Mouse (Mus musculus) gastrocnemius, postnatal 4 days (tissue): Measurements from ENCODE around the gene Mup6. TPM values are rescaled to one million over a fixed set of nuclear protein-coding genes. Genes with fewer than 3 reads are reported as not detected.
A peak's percentile ranks its signal among the peaks of the same experiment; 100 is the strongest.
"Not testable (repeated sequence)": the region's sequence is repeated elsewhere in the genome, so short reads cannot be mapped to it uniquely, and the experiment has no call there.

ENCODE experiments used
- DNase-seq, 2 experiments: peaks; one replicate each; pipeline ENCODE4 v3.0.0; 2021 to 2022; ENCODE audit warnings: low spot score in 2 of 2, mixed read lengths in 2 of 2
- long read RNA-seq, 2 experiments: library from polyadenylated mRNA; stranded (forward); transcript quantifications; one replicate each; pipeline ENCODE4 v2.0.0; 2021
- total RNA-seq, 2 experiments: library from RNA; stranded (reverse); gene quantifications; 2 replicates each; pipeline ENCODE4 v1.2.3; 2021

Mup6 gene
- not detected for total RNA-seq
- long read RNA-seq, experiment 1, result 0 reads
- long read RNA-seq, experiment 2, result 0 reads

DNA sequence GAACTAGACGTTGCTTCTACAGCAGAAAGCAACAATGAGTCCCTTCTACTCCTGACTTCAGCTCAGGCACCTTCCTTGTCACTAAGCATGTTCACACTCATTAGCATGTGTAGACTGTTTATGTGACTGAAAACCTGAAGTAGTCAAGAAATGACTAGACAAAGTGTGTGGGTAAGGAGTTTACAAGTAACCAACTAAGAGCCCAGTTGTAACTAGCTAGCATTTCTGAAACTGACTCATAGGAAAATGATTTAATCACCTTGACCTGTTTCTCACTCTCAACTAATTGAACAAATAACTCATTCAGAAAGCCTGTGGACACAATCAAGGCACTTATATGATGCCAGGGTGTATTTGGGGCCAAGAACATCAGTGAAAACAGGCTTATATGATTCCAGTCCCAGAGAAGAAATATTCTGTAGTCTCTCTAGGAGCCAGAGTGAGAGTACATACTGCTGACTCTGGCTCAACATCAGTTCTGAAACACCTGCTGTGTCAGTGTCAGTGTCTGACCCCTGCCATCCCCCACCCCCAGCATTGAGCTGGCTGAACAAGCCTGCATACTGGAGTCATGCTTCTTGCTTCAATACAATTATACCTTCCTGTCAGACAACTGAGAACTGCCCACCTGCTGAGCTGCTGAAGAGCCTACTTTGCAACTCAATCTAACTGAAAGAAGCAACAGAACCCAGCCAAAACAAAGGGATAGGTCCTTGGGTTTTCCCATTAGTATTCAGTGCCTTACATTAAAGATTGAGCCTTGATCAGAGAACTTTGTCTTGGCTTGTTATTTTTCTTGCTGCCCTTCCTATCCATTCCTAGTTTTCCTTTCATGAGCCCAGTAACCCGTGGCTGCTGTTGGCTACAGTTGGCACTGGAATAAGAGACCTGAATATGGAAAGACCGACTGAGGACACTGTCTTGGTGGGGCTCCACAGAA, at the start of gene Mup6:
Gene Mup6, plus strand, starts transcription at position 890 of the 940 bp plus-strand sequence.
- DNase-seq, result no peak

DNA sequence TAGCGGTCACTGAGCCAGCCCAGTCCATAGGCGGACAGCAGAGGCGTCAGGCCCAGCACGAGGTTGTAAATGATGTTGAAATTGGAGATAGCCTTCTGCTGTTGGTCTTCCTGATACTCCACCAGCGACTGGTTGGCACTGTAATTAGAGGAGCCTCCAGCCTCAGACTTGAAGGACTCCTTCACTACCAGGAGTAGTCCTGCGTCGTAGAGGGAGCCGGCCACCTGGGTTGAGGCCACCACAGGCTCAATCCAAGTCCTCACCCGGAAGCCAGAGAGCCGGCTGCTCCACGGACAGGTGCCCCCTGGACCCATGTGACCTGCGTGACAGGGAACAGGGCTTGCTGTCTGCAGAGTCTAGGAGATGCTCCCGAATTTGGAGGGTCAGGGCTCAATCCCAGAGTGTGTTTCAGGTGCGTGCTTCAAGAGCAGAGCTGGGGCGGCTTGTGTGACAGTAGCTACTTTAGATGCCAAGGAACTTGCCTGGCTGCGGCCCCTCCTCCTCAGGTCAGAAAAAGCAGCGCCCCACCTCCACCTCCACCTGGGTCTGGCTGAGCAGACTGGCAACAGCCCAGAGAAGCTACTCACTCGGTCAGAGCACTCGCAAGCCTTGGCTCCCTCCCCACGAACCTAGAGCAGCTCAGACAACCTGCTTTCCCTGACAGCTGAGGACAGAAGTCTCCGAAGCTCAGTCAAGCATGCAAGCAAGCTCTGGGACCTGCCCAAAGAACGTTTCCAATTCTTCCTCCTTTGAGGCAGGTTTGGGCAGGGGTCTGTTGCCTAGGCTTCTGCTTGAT, 49.3 kb upstream of the Mup6 start, which contains the start of gene Slc46a2:
Gene Slc46a2, minus strand, starts transcription at position 449 of the 796 bp plus-strand sequence.
- no peak for DNase-seq

DNA sequence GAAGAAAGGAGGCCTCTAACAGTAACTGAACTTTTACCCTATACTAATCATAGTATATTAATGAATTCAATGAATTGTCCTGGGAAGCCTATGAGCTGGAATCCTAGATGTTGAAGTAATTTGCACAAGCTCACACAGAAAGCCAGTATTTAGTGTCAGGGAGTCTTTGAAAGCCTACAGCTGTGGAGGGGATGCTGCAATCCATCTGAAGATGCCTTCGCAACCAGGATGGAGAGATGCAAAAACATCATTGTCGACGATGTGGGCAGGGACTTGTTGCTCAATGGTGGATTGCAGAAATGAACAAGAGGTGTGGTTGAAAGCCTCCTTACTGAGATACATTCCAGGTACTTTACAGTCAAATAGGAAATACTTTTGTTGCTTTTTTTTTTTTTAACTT, 46.1 kb upstream of the Mup6 start:
- DNase-seq, result no peak

DNA sequence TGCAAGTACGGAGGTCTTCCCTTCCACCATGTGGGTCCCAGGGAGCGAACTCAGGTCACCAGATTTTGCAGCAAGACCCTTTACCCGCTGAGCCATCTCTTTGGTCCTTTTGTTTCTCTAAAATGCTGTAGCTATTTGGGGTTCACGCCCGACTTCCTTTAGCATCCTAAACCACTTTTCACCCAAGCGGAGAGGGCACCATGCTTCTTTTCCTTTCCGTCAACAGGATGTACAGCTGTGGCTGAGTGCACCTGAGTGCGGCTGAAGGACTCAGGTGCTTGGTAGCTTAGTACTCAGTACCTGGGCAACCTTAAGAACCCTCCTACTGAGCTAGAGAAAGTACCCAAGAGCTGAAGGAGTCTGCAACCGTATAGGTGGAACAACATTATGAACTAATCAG, 39.0 kb upstream of the Mup6 start:
- DNase-seq, result no peak

GRCm38 (mm10) chr4:59927666-59928065, 36.4 kb upstream of the Mup6 start:
- no peak for DNase-seq

DNA sequence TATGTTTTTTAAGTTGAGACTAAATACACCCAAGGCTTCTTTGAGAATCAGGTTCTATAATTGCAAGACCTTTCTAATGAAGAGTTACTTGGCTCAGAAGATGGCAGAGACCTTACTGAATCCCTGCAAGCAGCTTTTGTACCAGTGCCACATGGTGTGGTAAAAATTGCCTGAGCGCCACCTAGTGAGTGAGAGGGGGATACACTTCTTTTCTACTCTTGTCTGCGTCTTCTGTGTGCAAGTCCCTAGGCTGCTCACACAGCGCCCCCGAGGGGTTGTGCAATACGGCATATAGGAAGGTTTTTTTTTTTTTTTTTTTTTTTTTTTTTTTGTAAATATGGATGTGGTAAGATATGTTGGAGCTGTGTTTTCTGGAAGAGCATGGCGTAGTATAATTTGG, 35.7 kb upstream of the Mup6 start:
- peak in 1 of 2 experiments; percentile 47 for DNase-seq

GRCm38 (mm10) chr4:59932505-59933281, 31.4 kb upstream of the Mup6 start:
- DNase-seq, result no peak

DNA sequence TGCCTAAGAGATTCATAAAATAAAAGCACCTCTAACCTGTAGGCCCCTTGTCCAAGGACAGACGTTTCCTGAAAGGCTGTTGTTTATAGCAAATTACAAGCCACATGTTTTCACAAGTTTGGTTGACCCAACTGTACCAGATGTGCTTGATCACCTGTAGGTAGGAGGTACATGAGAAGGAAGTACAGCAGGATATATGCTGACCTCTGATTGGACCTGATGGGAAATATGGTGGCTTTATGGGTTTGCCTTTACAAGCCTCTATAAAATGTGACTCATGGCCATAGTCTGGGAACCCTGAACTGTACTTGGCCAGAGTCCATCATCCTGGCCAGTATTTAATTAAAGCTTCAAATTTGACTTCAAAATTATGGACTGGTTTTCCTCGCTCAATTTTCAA, 26.6 kb upstream of the Mup6 start:
- DNase-seq, result no peak

GRCm38 (mm10) chr4:59960610-59961009, 3.5 kb upstream of the Mup6 start, which contains the start of gene Mup4:
Mup4 (minus strand) TSS chr4:59960710.
- no peak for DNase-seq

DNA sequence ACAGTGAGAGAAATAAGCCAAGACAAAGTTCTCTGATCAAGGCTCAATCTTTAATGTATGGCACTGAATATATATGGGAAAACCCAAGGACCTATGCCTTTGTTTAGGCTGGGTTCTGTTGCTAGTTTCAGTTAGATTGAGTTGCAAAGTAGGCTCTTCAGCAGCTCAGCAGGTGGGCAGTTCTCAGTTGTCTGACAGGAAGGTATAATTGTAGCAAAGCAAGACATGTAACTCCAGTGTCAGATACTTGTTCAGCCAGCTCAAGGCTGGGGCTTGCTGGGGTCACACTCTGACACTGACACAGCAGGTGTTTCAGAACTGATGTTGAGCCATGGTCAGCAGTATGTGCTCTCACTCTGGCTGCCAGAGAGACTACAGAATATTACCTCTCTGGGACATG, 33.8 kb downstream of the Mup6 start:
- not testable (repeated sequence) for DNase-seq

GRCm38 (mm10) chr4:60020141-60020540, 56.0 kb downstream of the Mup6 start:
- DNase-seq, result not testable (repeated sequence)

GRCm38 (mm10) chr4:60029334-60030111, 65.4 kb downstream of the Mup6 start:
- not testable (repeated sequence) for DNase-seq

Other genes with a start within 250 kb of the Mup6 start
- gene Inip, start 162.7 kb upstream of the Mup6 start, total RNA-seq, result 1 to 10 TPM; 7.5 to 9.3 TPM
- 10 to 100 TPM; 14.8 to 15.8 TPM for gene Snx30, start 158.5 kb upstream of the Mup6 start, total RNA-seq
- gene Slc46a2, start 49.2 kb upstream of the Mup6 start, total RNA-seq, result not detected
- gene Mup4, start 3.6 kb upstream of the Mup6 start, total RNA-seq, result not detected
- not detected for gene Mup7, start 106.2 kb downstream of the Mup6 start, total RNA-seq
- gene Mup2, start 190.0 kb downstream of the Mup6 start, total RNA-seq, result not detected